Mouse (Mus musculus): Measurements from ENCODE around the gene Pla2g4b.

GRCm38 (mm10) chr2:120065243-120065642, 32.0 kb downstream of the Pla2g4b start:
- TF ChIP-seq CTCF (IDR thresholded peaks at IDR 0.05; ENCODE audit: low read depth) = no peak
- TF ChIP-seq EP300 (IDR thresholded peaks at IDR 0.05; ENCODE audit: low read depth) = no peak

Measured in liver, embryonic 14.5 days (tissue).